Mouse (Mus musculus): ENCODE data around the gene Zfp787.
"Not testable (repeated sequence)": the region's sequence is repeated elsewhere in the genome, so short reads cannot be mapped to it uniquely, and the experiment has no call there.

Gene Zfp787

DNA sequence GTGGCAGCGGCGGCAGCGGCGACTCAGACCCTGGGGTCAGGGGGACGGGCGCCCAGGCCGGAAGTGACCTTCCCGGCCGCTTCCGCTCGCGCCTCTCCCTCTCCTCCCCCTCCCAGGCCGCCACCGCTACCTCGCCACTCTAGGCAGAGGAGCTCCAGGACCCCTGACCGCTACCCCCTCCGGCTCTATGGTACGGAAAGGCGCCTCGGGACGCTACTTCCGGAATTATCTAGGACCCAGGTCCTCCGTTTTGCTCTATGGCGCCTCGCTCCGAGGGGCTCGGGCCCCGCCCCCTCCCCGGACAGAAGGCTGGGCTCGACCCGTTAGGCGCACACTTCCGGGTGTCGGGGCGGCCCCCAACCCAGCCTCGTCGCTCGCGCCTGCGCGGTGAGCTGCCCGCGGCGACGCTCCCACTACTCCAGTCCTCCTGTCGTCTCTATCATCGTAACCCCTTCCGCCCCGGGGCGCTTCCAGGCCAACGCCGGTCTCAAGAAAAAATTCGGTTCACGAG, at the start of gene Zfp787:
Gene Zfp787, minus strand, starts transcription at position 97 of the 511 bp plus-strand sequence.
- peak; percentile 92 for DNase-seq

DNA sequence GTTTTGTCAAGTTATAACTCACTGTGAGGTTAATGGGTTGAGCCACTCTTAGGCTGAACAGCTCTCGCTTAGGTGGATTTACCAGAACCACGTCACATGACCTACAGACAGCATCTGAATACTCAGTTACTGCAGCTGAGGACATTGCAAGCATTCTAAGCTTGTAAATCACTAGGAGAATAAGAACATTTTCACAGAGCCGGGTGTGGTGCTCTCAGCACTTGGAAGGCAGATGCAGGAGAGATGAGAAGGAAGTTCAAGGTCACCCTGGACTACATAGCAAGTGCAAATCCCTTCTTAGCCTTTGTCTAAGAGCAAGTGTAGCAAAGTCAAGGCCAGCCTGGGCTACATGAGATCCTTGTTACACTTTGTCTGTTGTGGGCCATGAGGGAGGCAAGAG, 48.4 kb upstream of the Zfp787 start:
- DNase-seq: no peak

DNA sequence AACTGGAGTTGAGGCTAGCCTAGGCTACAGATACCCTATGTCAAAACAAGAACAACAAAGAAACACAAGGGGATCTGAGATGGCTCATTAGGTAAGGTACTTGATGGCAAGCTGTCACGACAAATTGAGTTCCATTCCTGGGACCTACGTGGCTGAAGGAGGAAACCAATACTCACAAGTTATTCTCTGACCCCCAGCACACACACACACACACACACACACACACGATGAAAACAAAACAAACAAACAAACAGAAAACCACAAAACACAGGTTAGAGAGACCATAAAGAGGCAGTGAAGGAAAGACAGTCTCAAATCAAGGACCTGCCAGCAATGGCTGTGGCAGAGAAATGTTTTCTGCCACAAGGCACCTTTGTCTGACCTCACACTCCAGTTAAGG, 41.0 kb upstream of the Zfp787 start, which contains the start of gene Galp:
Gene Galp, plus strand, starts transcription at position 301 of the 400 bp plus-strand sequence.
- no peak for DNase-seq

DNA sequence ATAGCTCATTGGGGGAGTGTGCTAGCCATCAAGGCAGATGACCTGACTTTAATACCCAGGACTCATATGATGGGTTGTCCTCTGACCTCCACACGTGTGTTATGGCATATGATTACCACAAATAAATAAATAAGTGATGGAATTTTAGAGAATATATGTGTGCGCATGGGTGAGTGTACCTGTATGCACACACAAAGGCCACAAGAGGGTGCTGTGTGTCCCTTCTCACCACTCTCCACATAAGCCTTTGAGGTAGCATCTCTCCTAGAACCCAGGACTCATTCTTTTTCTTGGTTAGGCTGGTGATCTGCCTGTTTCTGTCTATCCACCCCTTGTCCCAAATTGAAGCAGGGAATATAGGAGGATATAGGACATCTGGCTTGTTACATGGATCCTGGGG, 40.0 kb upstream of the Zfp787 start:
- DNase-seq: no peak

DNA sequence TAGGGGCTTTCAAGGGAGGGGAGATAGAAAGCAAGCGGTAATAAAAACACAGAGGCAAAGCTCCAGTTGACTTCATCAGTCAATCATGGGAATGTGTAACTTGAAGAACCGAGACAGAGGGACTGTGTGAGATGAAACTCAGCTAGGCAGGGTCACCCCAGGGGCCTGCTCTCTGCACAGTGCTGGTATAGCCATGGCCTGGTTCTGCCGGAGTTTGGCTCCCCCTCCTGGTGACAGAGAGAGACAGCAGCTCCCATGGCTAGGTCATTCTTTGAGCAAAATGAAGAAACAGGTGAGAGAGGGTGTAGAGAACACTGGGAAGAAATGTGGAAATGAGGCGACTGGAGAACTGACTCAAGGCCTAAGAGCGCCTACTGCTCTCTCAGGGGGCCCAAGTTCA, 38.3 kb upstream of the Zfp787 start:
- peak; percentile 59 for DNase-seq

DNA sequence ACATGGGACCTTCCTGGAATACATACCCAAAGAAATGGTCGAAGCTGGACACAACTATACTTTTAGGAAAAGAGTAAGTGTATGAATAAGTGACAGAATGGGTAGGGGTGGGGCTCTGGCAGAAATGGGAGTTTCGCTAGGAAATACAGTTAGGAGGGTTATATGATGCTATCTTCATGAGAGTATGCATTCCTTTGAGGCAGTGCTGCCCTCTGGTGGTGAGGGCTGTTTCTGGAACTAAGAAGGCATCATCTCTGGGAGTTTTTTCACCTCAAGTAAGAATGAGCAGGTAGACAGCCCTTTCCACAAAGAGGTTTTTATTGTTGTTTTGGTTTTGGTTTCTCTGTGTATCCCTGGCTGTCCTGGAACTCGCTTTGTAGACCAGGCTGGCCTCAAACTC, 35.6 kb upstream of the Zfp787 start:
- peak; percentile 78 for DNase-seq

DNA sequence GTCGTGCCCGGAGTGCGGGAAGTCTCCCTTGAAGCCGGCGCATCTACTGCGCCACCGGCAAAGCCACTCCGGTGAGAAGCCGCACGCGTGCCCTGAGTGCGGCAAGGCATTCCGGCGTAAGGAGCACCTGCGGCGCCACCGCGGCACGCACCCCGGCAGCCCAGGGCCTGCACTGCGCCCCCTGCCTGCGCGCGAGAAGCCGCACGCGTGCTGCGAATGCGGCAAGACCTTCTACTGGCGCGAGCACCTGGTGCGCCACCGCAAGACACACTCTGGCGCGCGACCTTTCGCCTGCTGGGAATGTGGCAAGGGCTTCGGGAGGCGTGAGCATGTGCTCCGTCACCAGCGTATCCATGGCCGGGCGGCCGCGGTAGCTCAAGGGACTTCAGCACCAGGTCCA, 33.7 kb upstream of the Zfp787 start:
- peak; percentile 9 for DNase-seq

DNA sequence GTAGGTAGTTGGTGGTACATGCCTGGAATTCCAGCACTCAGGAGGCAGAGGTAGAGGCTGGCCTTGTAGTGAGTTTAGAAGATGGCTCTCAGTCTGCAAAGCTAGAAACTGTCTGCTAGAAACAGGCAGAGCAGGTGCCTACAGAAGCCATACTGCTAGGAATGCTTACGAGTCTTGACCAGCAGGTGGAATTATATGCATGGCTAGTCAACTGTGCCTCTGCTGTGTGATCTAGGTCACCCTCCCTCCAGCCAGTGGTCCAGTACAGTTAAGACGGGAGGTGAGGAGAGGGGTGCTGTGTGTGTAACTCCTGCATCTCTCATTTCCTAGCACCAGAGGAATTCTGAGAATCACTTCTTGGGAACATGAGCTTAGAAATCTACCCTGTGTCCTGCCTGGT, 31.0 kb upstream of the Zfp787 start:
- DNase-seq: no peak

DNA sequence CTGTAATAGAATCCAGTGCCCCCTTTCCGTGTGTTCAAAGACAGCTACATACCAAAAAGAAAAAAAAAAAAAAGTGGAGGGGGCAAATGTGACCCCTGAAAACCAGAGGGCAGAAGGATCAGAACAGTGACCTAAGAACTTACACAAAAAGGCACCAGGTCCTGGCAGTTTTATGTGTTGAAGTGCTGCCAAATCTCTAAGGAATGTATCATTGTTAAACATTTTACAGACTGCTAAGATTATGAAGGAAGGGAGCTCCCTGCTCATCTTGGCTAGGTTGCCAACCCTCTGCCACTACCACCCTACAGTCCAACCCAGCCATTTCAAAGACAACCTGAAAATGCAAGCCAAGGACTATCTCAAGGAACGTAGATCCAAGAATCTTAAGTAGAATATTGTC, 30.4 kb upstream of the Zfp787 start:
- no peak for DNase-seq

DNA sequence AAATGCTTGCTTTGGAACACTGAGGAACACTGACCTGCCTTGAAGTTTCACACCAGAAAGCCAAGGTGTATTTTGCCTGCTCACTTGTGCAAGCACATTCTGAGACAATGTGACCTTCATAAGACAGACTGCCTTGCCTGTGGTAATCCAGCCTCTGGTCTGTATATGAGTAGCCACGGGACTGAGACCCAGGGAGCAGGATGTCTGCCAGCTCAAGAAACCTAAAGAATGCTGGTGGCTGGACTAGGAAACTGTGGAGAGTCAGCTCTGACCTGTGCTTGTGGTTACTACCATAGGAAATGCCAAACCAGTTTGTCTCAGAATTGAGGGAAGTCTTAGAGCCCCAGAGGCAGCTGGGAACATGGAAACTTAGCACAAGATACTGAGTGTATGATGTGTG, 29.6 kb upstream of the Zfp787 start:
- DNase-seq: no peak

DNA sequence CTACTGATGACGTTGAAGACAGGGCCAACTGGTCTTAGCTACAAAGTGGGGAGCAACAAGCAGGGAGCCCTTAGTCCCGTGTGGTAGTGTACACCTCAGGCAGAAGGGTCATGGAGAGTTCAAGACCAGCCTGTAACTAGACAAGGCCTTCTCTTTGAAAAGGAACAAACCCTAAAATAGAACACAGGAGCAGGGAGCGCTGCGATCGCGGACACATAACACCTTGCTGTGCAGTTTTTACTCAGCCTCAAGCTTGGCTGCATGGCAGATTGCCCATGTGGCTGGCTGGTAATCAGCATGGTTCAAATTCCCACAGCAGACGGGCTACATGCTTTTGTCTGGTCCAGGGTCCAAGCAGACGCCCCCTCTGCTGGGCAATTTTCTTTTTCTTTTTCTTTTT, 28.7 kb upstream of the Zfp787 start:
- no peak for DNase-seq

DNA sequence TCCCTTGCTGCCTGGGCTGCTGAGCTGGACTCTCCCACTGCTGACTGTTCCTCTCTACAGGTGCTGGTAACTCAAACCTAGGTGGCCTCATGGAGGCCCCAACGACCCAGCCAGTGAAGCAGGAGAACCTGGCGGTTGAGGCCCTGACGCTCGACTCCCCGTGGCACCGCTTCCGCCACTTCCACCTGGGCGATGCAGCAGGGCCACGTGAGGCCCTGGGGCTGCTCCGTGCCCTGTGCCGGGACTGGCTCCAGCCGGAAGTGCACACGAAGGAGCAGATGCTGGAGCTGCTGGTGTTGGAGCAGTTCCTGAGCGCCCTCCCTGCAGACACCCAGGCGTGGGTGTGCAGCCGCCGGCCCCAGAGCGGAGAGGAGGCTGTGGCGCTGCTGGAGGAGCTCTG, 28.0 kb upstream of the Zfp787 start:
- no peak for DNase-seq

DNA sequence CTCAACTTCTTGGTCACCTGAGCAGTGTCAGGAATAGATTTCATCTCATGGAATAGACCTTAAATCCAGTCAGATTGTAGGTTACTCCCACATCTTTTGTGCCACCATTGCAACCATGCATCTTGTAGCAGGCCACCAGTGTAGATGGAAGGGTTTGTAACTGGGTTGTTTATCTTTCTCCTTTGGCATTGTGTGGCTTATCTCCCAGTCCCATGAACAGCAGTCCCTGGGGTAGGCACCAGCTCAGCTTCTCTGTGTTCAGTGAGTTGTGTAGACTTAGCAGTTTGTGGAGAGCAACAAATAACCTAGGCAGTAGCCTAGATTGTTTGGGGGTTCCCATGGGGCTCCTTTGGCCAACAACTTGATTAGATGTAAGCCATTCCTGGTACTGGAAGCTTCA, 27.1 kb upstream of the Zfp787 start:
- DNase-seq: no peak

DNA sequence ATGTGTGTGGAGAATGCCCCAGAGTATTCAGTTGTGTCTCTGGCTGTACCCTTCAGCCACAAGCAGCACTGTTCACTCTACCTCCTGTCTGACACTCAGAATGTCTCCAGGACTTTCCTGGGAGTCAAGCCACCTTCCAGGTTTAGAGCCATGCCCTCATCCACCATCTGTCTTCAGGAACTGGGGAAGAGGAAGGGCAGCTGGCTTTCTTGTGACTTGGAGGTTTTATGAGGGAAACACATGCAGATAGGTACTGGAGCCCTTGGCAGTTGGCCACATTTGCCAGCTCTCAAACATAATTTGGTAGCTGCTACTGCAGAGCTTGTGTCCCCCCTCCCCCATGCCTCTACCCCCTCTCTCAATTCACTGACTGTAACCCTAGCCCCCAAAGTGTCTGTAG, 23.2 kb upstream of the Zfp787 start:
- DNase-seq: no peak

DNA sequence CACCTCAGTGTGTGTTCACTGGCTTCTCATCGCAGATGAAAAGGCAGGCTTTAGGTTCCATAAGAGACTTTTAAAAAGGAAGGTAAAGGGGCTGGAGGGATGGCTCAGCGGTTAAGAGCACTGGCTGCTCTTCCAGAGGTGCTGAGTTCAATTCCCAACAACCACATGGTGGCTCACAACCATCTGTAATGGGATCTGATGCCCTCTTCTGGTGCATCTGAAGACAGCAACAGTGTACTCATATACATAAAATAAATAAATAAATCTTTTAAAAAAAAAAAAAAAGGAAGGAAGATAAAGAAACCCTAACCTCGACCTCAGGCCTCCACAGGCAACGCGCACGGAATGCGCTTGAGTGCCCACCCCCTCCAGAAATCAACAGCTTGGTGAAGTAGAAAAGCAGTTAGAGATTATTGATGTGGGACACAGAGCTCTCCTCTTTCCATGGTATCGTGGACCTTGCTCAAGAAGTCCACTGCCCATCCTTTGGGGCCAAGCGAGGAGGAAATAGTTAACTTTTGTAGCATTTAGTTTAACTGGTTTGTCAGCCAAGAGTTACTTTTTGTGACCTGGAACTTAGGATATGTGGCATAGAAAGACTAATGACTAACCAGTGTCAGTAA, 18.7 kb upstream of the Zfp787 start:
- not testable (repeated sequence) for DNase-seq

DNA sequence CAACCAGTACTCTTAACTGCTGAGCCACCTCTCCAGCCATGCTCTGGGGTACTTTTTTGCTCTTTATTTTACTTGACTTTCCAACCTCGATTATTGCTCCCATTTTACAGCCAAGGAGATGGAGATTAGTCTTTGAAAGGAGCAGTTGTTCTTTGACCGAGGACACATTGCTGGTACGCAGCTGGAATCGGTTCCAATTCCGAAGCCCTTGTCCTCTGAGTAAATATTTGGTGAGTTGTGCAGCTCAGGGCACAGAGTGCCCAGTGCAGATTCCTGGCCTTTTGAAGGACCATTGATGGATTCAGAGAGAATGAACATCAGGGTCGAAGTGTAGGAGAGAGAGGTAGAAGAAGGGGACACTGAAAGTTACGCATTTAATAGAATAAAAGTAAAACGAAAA, 18.1 kb upstream of the Zfp787 start:
- no peak for DNase-seq

DNA sequence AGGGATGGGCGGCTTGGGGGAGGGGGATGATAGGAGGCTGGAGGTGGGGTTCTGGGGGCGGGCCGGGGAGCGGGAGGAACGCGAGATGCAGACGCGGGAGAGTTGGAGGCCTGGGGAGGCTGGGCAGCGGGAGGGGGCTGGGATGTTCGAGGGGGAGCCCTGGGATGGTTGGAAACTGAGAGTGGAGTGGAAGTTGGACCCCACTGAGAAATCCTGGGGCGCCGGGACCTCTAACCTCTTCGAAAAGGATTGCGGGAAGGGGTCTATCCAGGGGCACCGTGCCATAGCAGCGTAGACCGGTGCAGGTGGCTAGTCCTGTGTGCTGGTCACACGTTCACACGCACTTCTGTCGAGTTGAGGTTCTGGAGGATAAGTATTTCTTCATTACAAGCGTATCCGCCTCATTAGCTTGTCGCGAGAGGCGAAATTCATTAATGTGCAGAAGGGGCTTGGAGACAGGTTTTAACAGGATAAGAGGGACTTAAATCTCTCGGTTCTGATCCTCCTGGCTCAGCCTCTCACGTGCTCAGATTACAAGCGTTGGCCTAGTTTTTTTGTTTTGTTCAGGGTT, 17.0 kb upstream of the Zfp787 start:
- no peak for DNase-seq

DNA sequence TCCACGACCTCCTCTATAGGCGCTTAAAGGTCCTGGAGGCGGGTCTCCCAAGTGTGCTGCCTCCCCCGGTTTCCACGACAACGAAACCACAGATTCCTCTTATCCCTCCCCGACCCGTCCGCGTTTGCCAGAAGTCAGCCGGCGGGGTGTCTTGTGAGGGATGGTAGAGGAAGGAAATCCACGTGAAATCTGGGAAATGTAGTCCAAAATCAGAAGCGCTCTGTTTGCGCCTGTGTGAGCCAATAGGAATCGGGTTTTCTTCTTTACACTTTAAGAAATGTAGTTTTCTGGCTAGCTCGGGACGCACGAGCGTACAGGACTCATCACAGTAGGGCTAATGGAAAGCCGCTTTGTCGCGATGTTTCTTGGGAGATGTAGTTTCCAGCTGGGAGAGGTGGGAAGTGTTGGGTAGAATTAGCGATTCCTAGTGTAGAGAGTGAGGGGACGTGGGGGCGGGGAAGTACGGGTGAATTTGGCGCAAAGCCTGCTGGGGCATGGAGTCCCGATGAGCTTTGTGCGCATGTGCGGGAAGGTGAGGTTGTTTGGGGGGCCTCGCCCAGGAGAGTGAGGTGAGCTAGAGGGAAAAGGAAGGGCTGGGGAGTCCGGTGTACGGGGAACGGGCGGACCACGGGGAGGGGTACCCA, 16.3 kb upstream of the Zfp787 start, which contains the start of gene Zfp444:
Gene Zfp444, plus strand, starts transcription at position 221 of the 644 bp plus-strand sequence.
- DNase-seq: peak; percentile 95

DNA sequence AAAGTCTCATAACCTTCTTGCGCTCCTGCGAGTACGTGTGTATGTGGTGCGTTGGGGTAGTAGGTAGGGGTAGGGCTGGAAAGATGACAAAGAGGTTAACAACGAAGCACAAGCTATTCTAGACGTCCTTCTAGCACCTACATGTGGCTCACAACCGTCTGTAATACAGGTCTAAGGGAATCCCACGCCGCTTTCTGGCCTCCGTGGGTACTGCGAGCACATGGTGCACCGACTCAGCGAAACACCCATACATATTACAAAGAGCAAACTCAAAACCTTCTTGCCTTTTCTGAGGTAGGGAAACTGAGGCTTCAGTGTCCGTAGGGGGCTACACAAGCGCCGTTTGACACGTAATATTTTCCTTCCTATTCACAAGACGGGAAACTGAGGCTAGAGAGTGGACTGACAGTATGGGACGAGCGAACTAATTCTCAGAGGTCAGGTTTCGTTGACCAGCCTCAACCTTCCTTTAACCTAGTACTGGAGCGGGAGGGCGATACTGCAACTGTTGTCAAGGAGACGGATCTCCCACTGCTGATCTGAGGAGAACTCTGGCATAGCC, 15.7 kb upstream of the Zfp787 start:
- DNase-seq: peak; percentile 68

DNA sequence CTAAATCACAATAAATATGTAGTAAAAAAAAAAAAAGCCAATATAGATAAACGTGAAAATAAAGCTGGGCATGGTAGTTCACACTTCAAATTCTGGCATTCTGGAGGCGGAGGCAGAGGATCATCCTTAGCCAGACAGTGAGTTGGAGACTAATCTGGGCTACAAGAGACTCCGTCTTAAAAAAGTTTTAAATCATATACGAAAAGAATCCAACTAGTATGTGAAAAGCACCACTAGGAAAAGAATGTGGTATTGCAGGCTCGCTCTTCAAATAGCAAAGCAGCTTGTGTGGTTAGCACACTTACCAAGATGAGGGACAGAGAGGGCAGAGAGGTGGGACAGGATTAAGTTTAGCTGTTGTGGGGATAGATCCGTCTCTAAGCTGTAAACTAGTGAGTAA, 15.1 kb upstream of the Zfp787 start:
- no peak for DNase-seq

DNA sequence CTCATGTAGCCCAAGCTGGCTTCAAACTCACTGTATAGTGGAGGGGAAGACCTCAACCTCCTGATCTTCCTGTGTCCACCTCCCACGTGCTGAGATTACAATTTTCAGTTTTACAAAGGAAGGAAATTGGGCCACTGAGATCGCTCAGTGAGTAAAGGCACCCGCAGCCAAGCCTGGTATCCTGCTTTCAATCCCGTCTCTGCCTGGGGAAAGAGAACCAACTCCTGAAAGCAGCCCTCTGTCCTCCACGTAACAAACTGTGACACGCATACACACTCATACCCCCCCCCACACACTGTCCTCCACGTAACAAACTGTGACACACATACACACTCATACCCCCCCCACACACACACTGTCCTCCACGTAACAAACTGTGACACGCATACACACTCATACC, 14.6 kb upstream of the Zfp787 start:
- DNase-seq: no peak

DNA sequence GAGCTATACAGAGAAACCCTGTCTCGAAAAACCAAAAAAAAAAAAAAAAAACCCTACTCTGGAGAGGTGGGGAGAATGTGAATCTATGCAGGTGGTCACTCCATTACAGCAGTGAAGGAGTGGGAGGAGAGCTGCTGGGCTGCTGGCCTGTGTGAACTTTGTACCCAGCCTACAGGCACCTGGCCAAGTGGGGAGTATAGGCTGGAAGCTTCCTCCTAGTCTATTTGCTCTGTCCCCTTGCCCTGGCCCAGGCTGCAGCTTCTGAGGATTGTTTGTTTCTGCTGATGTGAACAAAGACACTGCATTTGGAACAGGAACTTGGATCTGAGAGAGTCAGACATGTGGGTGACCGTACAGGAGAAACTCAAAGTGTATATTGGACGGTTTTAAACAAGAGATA, 13.6 kb upstream of the Zfp787 start:
- DNase-seq: peak; percentile 47

DNA sequence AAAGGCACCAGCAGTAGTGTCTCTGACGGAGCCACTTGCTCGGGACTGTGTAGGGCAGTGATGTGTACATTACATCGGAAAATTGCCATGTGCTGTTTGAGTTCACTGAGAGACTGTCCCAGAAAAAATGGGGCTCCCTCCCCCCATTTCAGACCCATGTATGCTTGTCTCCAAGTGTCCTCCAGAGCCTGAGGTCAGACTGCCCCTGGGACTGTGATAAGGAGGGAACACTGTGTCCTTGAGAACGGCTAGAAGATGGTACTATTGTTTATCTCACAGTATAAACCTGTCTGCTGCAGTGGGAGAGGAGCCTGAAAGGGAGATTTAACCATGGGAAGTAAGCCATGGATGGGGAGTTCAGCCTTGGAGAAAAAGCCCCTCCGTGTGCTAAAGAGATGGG, 8.9 kb upstream of the Zfp787 start:
- DNase-seq: no peak

DNA sequence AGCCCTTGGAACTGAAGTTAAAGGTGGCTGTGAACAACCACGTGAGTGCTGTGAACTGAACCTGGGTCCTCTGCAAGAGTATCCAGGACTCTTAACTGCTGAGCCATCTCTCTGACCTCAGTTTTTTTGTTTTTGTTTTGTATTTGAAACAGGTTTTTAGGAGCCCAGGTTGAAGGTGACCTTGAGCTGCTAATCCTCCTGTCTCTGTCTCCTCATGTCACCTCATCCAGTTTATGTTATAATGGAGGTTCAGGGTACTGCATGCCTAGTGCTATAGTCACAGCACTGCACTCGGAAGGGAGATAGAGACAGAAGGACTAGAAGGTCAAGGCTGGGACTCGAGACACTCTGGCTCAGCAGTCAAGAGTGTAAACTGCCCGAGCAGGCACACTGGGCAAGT, 6.4 kb upstream of the Zfp787 start:
- no peak for DNase-seq
